In genomic region chr1:133087206-133087905, GRCm38 (mm10) we compare ENCODE assay signal across 8 mouse cellular contexts. TPM values are rescaled to one million over a fixed set of nuclear protein-coding genes. Genes with fewer than 3 reads are reported as not detected.
A peak's percentile ranks its signal among the peaks of the same experiment; 100 is the strongest.
DNase-seq lines count a peak whose midpoint lies in the region; ATAC-seq and TF ChIP-seq lines count a peak whose summit lies in the region.

No protein-coding gene starts in this region.

- DNase-seq in G1E (ENCODE audit: low spot score), result peak; percentile 62
- peak; percentile 58 for DNase-seq in cerebellum, adult 8-10 months
- DNase-seq in forelimb bud, embryonic 11.5 days (ENCODE audit: low read depth, low spot score), result peak; percentile 72
- DNase-seq in neural tube, embryonic 10.5 days (ENCODE audit: extremely low spot score, low spot score), result peak; percentile 80
- DNase-seq in thymus, postnatal 4 days, result peak; percentile 67

- no peak for ATAC-seq in G1E (ENCODE audit: extremely low read depth, insufficient number of reproducible peaks, low FRiP score, poor library complexity, severe bottlenecking)
- ATAC-seq in hindbrain, embryonic 16.5 days, result peak; percentile 61; the same call in 1 of the 2 replicates
- ATAC-seq in liver, embryonic 12.5 days, result 0 out of 2 replicates have a peak, but pooled peaks have one; percentile 30

- no peaks in the 10 kb centered on the region for H3K9me3 ChIP-seq in G1E (replicated peaks)
- H3K9me3 ChIP-seq in hindbrain, embryonic 16.5 days (ENCODE audit: control insufficient read depth, low read length), result no peaks in the 10 kb centered on the region
- no peaks in the 10 kb centered on the region for H3K9me3 ChIP-seq in liver, embryonic 12.5 days (replicated peaks)

- H3K79me2 ChIP-seq in C2C12 (ENCODE audit: control insufficient read depth, insufficient read depth), result no peaks in the 10 kb centered on the region

- no peak overlapping the region for H3K4me2 ChIP-seq in hindbrain, embryonic 16.5 days (ENCODE audit: low read length)
- H3K4me2 ChIP-seq in liver, embryonic 12.5 days, result no peak overlapping the region

- no peaks in the 10 kb centered on the region for H3K36me3 ChIP-seq in C2C12 (ENCODE audit: control insufficient read depth, insufficient read depth)
- no peaks in the 10 kb centered on the region for H3K36me3 ChIP-seq in G1E (replicated peaks)
- H3K36me3 ChIP-seq in hindbrain, embryonic 16.5 days (ENCODE audit: control insufficient read depth, insufficient read depth, low read length), result peaks cover 16% of the 10 kb centered on the region
- H3K36me3 ChIP-seq in liver, embryonic 12.5 days, result 0 out of 2 replicates have a peak, but pooled peaks cover 6% of the 10 kb centered on the region

- H3K27ac ChIP-seq in hindbrain, embryonic 16.5 days (ENCODE audit: low read depth, low read length), result no peak overlapping the region
- no peak overlapping the region for H3K27ac ChIP-seq in liver, embryonic 12.5 days

- no peak overlapping the region for H3K4me3 ChIP-seq in C2C12 (ENCODE audit: insufficient read depth, poor library complexity, severe bottlenecking)
- H3K4me3 ChIP-seq in G1E (ENCODE audit: low read depth, low read length), result no peak overlapping the region
- no peak overlapping the region for H3K4me3 ChIP-seq in hindbrain, embryonic 16.5 days (ENCODE audit: low read length)
- no peak overlapping the region for H3K4me3 ChIP-seq in liver, embryonic 12.5 days

- peaks cover 6% of the 10 kb centered on the region for H3K27me3 ChIP-seq in C2C12 (ENCODE audit: control insufficient read depth, insufficient read depth, insufficient read length)
- H3K27me3 ChIP-seq in G1E (ENCODE audit: insufficient read depth, low read length), result peaks cover 65% of the 10 kb centered on the region
- H3K27me3 ChIP-seq in hindbrain, embryonic 16.5 days (replicated peaks; ENCODE audit: control insufficient read depth, insufficient read depth, low read length), result no peaks in the 10 kb centered on the region
- H3K27me3 ChIP-seq in liver, embryonic 12.5 days (replicated peaks), result no peaks in the 10 kb centered on the region

- H3K4me1 ChIP-seq in G1E (ENCODE audit: insufficient read depth, low read depth, low read length), result peaks cover 18% of the 10 kb centered on the region
- peaks cover 2% of the 10 kb centered on the region; the same call in 1 of the 2 replicates for H3K4me1 ChIP-seq in hindbrain, embryonic 16.5 days (ENCODE audit: control insufficient read depth, insufficient read depth, low read depth, low read length)
- peaks cover 27% of the 10 kb centered on the region for H3K4me1 ChIP-seq in liver, embryonic 12.5 days

- TF ChIP-seq CTCF in C2C12 (IDR thresholded peaks at IDR 0.05; ENCODE audit: control insufficient read depth, insufficient read depth, insufficient read length), result peak; percentile 76
- peak; percentile 95 for TF ChIP-seq CTCF in G1E (IDR thresholded peaks at IDR 0.05; ENCODE audit: low read depth, low read length)

- 44% methylated on average over 7 of the region's 7 CpGs for WGBS in hindbrain, embryonic 16.5 days
- 47% methylated on average over 7 of the region's 7 CpGs for WGBS in liver, embryonic 12.5 days (ENCODE audit: insufficient replicate concordance)

- no peak overlapping the region for H3ac ChIP-seq in C2C12 (ENCODE audit: control insufficient read depth, insufficient read length, low read depth)

- no peak overlapping the region for H3K9ac ChIP-seq in hindbrain, embryonic 16.5 days (ENCODE audit: low read depth, low read length)
- no peak overlapping the region for H3K9ac ChIP-seq in liver, embryonic 12.5 days

- no peaks in the 10 kb centered on the region for H3K79me3 ChIP-seq in C2C12 (ENCODE audit: low read depth)

TF ChIP-seq in C2C12, 6 proteins besides CTCF, POLR2A, EP300 and RAD21:
- TF ChIP-seq FOSL1 (IDR thresholded peaks at IDR 0.05; ENCODE audit: insufficient read depth, low read length, poor library complexity, severe bottlenecking), result no peak

RNA-seq across cellular contexts. Expression of gene Pik3c2b, which starts 41.9 kb away (rescaled TPM):
- 0.39 TPM for polyA plus RNA-seq in C2C12 (2012; fragmentation: generic; extraction: Trizol)
- total RNA-seq in G1E (2014; fragmentation: Nextera tagmentation), result not detected in 2 replicates
- total RNA-seq in G1E (2017), result 0.12 and 0.27 TPM in 2 replicates
- not detected in 2 replicates for polyA plus RNA-seq in G1E (2012)
- 10.3 and 11.4 TPM in 2 replicates for polyA plus RNA-seq in hindbrain, embryonic 16.5 days (2015; fragmentation: Nextera tagmentation; extraction: Ambion mirVana)
- polyA plus RNA-seq in liver, embryonic 12.5 days (2016; fragmentation: Nextera tagmentation; extraction: Ambion mirVana), result 1.8 and 1.9 TPM in 2 replicates

RNA-seq across cellular contexts. Expression of gene Ppp1r15b, which starts 43.6 kb away (rescaled TPM):
- 28.0 TPM for polyA plus RNA-seq in C2C12 (2012; fragmentation: generic; extraction: Trizol)
- 100 and 105 TPM in 2 replicates for total RNA-seq in G1E (2014; fragmentation: Nextera tagmentation)
- 105 and 131 TPM in 2 replicates for total RNA-seq in G1E (2017)
- 35.3 and 38.6 TPM in 2 replicates for polyA plus RNA-seq in G1E (2012)
- polyA plus RNA-seq in hindbrain, embryonic 16.5 days (2015; fragmentation: Nextera tagmentation; extraction: Ambion mirVana), result 22.2 and 29.1 TPM in 2 replicates
- polyA plus RNA-seq in liver, embryonic 12.5 days (2016; fragmentation: Nextera tagmentation; extraction: Ambion mirVana), result 60.8 and 63.8 TPM in 2 replicates

RNA-seq across cellular contexts. Expression of gene Mdm4, which starts 57.0 kb away (rescaled TPM):
- 7.4 TPM for polyA plus RNA-seq in C2C12 (2012; fragmentation: generic; extraction: Trizol)
- 323 and 378 TPM in 2 replicates for total RNA-seq in G1E (2014; fragmentation: Nextera tagmentation)
- 173 and 219 TPM in 2 replicates for total RNA-seq in G1E (2017)
- polyA plus RNA-seq in G1E (2012), result 76.1 and 87.3 TPM in 2 replicates
- 30.2 and 30.3 TPM in 2 replicates for polyA plus RNA-seq in hindbrain, embryonic 16.5 days (2015; fragmentation: Nextera tagmentation; extraction: Ambion mirVana)
- 24.9 and 26.2 TPM in 2 replicates for polyA plus RNA-seq in liver, embryonic 12.5 days (2016; fragmentation: Nextera tagmentation; extraction: Ambion mirVana)
